Mouse (Mus musculus): Measurements from ENCODE around the gene Pym1. TPM values are rescaled to one million over a fixed set of nuclear protein-coding genes. Genes with fewer than 3 reads are reported as not detected.
"Not testable (repeated sequence)": the region's sequence is repeated elsewhere in the genome, so short reads cannot be mapped to it uniquely, and the experiment has no call there.

Gene Pym1
- total RNA-seq (2021): 1 to 10 TPM; 6.8 to 8.6 TPM

DNA sequence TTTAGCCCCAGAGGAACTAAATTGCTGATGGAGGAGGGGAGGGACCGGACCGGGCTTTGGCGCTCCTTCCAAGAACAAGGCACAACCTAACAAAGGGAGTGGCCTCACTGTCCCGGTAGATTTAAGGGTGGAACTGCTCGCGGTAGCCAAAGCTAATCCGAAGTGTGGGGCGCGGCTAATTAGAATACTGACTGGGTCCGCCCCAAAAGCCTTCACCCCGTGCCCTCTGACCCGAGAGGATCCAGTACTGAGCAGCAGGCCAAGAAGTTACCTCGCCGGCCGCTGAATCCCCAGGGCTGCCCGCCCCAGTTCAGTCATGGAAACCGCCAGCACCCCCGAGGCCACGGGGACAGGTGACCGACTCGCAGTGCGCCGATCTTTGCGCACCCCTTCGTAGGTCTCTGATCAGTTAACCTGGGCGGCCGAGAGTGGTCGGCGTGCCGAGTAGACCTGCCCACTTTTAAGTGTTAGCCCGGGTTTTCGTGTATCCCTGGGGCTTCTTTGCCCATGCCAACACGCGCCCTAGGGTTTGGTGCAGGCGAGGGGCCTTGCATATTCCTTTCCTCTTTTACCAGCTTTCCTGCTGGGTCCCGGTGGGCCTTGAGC lies at the start of gene Pym1:
Pym1 (plus strand) TSS at position 244 of the 606 bp plus-strand sequence.
- intact Hi-C loops (cut with DNase I): loop anchor here (1.0 to 2.0 kb wide), 2 partner anchors 31 to 58 kb away; no protein-coding TSS in a partner anchor

DNA sequence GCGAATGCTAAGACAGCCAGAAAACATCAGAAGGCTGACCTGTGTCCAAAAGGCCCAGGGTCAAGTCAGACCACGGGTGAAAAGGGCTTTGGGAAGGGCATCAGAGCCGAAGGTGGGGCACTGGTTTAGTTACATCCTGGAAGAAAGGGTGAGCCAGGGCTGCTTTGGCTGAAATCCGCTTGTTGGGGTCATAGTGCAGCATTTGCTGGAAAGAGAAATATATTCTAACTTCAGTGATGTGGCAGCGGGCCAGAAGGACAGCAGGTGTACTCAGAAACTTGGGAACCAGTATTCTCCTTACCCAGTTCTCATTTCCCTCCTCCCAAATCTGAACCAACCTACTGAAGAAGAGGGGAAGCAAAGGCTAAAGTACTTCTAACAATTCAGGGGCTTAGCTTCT lies 48.7 kb upstream of the Pym1 start:
- DNase-seq (ENCODE audit: low spot score): no peak
- intact Hi-C loops (cut with DNase I): no loop called here

More for the DNA sequence above, at the start of gene Pym1:
- peak; percentile 78 for DNase-seq (ENCODE audit: low spot score)

DNA sequence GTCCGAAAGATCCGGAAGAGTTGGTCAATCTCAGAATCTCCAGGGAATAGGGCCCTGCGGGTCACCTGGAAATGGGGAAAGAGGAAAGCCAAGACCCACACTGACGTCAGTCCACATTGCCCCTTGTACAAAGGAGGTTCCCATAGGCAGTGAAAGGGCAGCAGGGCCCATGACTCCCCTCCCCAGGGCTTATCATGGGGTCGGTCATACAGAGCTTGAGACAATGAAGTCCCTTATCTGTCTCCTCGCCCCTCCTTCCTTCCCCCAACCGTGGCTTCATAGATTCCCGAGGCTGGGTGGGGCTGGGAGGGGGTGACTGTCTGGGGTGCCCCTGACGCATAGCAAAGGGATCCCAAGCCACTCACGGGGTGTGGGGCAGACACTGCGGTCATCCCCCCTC lies 48.1 kb upstream of the Pym1 start:
- intact Hi-C loops (cut with DNase I): no loop called here
- DNase-seq (ENCODE audit: low spot score): no peak

DNA sequence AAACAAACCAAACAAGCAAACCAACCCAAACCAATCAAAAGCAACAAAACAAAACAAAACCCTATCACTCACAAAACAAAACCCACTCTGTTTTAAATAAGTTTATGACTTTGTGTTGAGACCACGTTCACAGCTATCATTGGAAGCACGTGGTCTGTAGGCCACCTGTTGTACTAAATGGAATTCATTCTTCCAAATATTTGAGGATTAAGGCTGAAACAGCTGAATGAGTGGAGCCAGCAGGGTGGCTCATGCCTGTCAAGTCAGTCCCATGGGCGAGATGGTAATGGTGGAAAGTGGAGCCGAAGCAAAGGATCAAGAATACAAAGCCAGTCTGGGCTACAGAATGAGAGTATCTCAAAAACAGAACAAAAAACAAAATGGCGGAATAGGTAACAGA lies 47.0 kb upstream of the Pym1 start:
- intact Hi-C loops (cut with DNase I): no loop called here
- DNase-seq (ENCODE audit: low spot score): no peak

DNA sequence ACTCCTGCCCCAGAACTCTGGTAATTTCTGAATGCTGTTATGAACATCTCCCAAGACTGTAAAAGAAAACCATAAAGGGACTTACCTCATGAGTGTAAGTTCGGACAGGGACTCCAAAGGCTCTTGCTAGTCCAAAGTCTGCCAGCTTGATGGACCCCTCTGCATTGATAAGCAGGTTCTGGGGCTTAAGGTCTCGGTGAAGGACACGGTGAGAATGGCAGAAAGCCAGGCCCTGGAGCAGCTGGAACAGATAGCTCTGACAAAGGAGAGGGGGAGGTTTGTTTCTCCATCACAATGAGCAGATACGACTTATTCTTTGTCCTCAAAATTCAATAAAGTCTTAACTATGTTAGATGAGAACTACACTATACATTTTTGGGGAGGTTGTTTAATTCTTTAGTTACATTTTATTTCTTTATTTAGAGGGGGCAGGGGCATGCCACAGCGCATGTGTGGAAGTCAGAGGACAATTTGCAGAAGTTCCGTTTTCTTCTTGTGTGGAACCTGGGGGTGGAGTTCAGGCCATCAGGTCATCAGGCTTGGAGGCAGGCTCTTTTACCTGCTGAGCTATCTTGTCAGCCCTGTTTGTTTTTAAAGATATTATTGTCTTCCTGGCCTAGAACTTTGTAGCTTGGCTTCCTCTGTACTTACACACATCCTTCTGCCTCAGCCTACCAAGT lies 45.2 kb upstream of the Pym1 start:
- DNase-seq (ENCODE audit: low spot score): no peak
- intact Hi-C loops (cut with DNase I): no loop called here

DNA sequence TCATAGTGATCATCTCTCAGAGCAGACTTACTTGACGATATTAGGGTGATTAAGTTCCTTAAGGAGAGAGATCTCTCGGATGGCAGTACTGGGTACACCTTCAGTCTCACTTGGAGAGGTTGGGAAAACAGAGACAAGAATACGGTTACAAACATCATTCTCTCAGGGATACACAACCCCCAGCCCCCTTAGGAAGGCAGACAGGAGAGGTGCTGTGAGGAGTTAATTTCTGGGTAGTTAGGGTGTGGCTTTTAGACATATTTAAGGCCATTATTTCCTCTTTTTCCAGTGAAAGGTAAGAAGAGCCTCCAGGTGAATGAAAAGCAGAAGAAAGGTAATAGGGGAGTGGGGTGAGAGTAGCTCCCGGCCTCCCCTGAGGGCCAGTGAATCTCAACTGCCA lies 43.8 kb upstream of the Pym1 start, which contains the start of gene Pmel:
Pmel (plus strand) TSS at position 301 of the 400 bp plus-strand sequence.
- intact Hi-C loops (cut with DNase I): no loop called here
- no peak for DNase-seq (ENCODE audit: low spot score)

DNA sequence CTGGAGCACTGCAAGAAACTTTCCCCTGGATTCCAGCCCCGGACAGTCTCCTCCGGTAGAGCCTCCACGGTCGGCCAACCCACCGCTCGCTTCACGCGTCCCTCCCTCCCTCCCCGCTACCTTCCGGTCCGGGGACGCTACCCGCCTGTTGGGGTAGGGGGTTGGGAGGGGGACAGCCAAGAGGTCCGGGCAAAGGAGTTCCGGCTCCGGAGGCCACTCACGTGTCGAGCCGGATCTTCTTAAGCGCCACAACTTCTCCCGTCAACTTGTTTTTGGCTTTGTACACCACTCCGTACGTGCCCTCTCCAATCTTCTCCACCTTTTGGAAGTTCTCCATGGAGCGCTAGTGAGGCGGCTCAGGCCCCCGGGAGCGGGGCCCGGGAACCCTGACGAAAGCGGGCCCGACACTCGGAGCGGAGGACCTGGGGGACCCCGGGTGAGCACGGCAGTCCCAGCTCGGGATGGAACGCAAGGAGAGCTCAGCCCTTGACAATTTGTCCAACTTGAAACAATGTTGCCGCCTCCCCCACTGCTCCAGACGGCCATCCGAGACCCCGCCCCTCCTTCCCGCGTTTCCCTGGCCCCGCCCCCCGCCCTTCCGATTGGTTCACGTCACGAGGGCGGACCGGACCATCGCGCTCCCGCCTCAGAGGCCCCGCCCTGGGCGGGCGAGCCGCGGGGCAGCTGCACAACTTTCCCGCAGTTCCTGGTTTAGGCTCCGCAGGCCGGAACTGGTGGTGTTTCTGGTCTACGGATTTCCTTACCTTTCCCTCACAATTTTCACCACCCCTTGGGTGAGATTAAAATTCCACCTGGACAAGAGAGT lies 43.0 kb upstream of the Pym1 start, which contains the start of gene Cdk2:
Cdk2 (minus strand) TSS at position 541 of the 826 bp plus-strand sequence.
- intact Hi-C loops (cut with DNase I): no loop called here
- DNase-seq (ENCODE audit: low spot score): peak; percentile 86

DNA sequence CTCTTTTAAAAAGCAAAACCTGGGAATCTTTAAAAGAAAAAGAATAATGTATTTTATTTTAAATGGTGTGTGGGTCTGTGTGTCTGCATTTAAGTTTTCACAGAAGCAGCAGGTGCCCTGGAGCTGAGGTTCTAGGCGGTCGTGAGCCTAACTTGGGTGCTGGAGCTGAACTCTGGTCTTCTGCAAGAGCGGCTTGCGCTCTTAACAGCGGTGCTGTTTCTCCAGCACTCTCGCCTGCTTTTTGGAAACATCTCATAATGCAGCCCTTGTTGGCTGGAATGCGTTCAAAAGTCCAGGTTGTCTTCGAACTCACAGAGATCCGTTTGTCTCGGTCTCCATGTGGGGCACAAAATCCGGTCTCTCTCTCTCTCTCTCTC lies 42.4 kb upstream of the Pym1 start:
- no peak for DNase-seq (ENCODE audit: low spot score)
- intact Hi-C loops (cut with DNase I): no loop called here

DNA sequence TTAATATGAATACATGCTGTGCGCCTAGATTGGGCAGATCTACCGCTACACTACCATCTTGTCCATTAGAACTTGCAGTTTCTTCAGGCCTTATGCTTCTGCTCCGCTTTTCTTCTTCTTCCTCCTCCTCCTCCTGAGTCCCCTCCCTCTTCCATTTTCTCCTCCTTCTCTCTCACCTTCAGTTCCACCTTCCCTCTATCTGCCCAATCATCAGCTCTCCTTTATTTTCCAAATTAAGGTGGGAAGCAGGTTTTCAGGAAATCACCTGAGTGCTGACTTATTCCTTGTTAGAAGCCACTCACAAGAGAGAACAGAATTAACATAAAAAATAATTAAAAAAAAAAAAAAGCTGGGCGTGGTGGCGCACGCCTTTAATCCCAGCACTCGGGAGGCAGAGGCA lies 36.4 kb upstream of the Pym1 start:
- intact Hi-C loops (cut with DNase I); DNase-seq (ENCODE audit: low spot score): not testable (repeated sequence)

DNA sequence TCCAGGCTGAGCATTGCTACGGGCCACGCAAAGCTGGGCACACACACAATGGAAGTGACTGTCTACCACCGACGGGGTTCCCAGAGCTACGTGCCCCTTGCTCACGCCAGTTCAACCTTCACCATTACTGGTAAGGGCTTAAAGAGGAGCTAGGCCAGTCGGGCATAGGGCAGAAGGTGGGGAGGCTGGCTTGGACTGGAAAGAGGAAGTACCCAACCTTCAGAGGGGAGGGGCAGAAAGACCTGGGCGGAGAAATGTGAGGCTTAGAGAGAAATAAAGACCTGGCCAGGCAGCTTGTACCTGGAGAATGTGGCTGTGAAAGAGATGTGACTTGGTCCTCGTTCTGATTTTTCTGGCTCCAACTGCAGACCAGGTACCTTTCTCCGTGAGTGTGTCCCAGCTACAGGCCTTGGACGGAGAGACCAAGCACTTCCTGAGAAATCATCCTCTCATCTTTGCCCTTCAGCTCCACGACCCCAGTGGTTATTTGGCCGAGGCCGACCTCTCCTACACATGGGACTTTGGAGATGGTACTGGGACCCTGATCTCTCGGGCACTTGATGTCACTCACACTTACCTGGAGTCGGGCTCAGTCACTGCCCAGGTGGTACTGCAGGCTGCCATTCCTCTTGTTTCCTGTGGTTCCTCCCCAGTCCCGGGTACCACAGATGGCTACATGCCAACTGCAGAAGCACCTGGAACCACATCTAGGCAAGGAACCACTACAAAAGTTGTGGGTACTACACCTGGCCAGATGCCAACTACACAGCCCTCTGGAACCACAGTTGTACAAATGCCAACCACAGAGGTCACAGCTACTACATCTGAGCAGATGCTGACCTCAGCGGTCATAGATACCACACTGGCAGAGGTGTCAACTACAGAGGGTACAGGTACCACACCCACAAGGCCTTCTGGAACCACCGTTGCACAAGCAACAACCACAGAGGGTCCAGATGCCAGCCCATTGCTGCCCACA lies 31.8 kb upstream of the Pym1 start:
- DNase-seq (ENCODE audit: low spot score): no peak
- intact Hi-C loops (cut with DNase I): no loop called here

DNA sequence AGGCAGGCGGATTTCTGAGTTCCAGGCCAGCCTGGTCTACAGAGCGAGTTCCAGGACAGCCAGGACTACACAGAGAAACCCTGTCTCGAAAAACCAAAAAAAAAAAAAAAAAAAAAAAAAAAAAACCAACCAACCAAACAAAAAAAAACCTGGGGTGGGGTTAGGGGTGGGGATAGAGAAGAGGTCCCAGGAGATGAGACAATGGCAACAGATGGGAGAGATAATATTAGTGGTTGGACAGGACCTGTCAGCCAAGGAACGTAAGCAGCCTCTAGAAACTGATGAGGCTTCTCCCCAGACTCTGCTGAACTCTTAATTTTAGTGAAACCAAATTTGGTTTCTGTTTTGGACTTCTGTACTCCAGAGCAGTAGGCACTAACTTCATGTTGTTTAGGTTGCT lies 22.2 kb upstream of the Pym1 start:
- intact Hi-C loops (cut with DNase I); DNase-seq (ENCODE audit: low spot score): not testable (repeated sequence)

DNA sequence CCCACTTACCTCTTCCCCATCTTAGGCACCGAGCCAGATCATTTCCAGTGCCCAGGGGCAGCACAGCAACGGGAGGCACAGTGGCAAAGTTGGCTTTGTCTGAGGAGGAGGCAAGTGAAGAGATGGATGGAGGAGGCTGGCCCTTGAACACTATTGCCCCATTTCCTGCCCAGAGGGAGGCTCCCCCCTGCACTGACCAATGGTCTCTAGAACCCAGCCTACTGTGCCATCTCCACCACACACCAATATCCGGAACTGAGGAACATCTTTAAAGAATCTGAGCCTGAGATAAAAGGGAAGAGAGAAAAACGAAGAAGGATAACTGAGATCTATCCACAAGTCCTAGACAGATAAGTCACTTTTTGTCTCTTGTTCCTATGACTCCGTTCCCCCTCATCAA lies 19.6 kb upstream of the Pym1 start:
- intact Hi-C loops (cut with DNase I): no loop called here
- DNase-seq (ENCODE audit: low spot score): no peak

DNA sequence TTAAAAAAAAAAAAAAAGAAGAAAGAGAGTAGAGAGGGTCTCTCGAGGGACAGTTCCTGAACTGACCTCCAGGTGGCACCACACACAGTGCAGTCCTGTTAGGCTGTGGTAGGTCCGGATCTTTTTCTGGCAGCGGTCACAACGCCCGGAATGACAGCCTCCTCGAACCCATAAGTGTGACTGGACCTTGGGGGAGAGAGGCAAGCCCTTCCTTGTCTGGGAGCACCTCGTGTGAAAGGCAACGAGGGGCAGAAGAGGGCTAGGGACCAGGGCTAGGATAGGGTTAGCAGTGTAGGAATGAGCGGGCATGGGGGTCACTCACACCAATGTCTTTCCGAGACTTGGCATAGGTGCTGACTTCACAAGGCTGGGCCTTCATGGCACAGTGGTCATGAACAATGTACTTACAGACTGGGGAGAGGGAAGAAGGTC lies 16.7 kb upstream of the Pym1 start:
- intact Hi-C loops (cut with DNase I): loop anchor here (1.0 kb wide), 1 partner anchor 164 kb away; no protein-coding TSS in a partner anchor
- peak; percentile 36 for DNase-seq (ENCODE audit: low spot score)

DNA sequence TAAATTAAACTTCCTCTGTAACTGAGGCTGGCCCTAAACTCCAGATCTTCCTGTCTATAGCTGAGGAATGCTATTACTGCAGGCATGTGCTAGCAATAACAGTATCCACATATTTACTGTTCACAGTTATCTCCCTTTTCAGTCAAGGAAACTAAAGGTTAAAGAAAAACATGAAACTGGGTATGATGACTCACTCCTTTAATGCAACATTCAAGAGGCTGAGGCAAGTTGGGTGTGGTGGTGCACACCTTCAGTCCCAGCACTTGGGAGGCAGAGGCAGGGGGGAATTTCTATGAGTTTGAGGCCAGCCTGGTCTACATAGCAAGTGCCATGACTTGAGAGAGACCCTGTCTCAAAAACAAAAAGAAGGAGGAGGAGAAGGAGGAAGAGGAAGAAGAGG lies 15.7 kb upstream of the Pym1 start:
- intact Hi-C loops (cut with DNase I): loop anchor here (1.0 kb wide), 1 partner anchor 163 kb away; no protein-coding TSS in a partner anchor
- DNase-seq (ENCODE audit: low spot score): no peak

DNA sequence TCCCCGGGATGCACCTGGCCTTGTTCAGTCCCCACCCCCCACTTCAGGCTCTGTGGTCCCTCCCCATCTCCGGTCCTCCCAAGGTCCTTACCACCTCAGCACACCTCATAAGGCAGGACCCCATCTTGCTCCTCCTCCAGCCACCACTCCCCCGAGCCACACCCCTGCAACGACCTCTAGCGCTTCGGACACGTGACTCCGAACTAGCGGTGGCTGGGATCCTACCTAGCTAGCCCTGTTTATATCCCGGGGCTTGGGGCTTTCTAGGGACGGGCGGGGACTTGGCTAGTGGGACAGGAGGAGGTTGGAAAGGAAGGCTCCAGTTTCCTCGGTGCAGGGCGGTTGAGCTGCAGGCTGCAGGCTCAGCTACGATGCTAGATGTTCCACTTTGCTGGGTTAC lies 10.3 kb upstream of the Pym1 start:
- intact Hi-C loops (cut with DNase I): no loop called here
- no peak for DNase-seq (ENCODE audit: low spot score)

DNA sequence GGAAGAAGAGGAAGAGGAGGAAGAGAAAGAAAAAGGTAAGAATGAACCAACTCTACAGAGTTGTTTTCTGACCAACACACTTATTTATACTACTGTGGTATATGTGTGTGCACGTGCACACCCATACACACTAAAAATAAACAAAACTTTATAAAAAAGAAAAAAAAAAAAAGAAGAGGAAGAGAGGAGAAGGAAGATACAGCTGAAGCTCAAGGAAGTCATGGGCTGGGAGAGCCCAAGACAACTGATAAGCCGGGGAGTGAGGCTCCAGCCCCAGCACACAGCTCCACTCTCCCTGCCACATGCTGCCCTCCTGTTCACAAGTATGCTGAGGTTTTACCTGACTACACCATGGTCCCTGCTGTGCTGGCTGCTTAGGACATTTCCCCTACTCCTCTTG lies 7.4 kb upstream of the Pym1 start:
- DNase-seq (ENCODE audit: low spot score): no peak
- intact Hi-C loops (cut with DNase I): no loop called here

DNA sequence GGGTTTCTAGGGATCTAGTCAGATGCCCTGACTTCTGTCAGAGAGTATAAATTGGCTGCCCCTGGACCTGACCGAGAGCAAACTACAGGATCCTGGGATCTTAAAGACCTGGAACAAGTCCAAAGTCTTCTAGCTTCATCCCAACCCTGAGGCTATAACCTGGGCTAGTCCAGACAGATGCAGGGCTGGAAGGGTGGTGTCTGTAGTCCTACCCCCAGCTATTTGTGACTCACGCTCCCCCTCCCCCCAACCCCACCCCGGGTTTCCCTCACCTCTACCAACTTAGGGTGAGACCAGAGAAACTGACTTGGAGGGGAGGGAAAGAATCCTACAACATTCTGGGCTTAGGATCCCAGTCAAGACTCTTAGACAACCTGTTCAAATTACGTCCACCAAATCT lies 5.1 kb upstream of the Pym1 start:
- DNase-seq (ENCODE audit: low spot score): no peak
- intact Hi-C loops (cut with DNase I): no loop called here

DNA sequence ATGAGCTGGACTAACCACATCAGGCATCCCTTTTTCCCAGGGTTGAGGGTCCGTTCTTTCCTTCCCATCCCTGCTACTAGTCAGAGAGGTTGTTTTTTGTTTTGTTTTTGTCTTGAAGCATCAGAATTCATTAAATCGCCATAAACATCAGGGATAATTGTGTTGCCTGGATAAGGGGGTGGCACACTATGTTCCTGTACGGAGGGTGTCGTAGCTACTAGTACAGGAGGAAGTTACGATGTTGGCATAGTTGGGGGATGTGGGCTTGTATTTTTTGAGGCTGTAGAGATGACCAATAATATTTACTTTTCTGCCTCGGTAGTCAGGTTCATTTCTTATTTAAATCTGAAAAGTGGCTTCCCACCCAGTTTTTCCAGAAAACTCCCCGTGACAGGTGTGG lies 4.5 kb upstream of the Pym1 start:
- intact Hi-C loops (cut with DNase I): no loop called here
- no peak for DNase-seq (ENCODE audit: low spot score)

DNA sequence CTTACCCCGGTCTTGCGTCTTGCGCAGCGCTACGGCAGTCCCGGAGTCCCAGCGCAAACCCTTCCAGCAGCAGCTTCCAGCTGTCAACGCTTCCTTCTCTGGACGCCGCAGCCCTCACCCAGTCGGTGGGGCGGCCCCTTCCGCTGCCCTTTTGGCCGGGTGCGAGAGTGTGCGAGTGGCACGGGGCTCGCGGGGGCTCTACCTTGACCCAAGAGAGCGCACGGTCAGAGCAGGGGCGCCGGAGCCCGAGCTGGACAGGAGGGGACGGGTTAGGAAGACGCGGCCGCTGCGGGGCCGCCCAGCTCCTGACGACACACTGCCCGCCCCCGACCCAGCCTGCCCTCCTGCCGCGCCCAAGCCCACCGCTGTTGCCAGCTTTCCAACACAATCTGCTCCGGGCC lies 3.9 kb upstream of the Pym1 start:
- DNase-seq (ENCODE audit: low spot score): peak; percentile 56
- intact Hi-C loops (cut with DNase I): no loop called here

DNA sequence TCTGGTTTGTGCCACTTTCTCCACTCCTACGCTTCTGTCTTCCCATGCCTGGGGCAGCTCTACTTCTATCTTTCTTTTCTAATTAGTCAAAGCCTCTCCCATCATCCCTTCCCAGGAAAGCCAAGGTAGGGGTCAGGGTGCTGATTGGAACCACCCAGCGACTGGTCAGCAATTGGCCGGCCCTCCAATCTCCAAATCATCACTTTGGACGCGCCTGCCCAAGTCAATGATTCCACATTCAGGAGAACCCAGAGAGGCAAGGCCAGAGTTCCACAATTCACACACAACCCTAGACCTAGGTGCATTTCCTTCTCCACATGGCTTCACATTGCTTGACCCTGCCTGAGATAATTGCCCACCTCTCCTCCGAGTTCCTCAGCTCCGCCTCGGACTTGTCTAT lies 3.5 kb upstream of the Pym1 start:
- intact Hi-C loops (cut with DNase I): no loop called here

More for the DNA sequence above, 3.5 kb upstream of the Pym1 start:
- no peak for DNase-seq (ENCODE audit: low spot score)

Data from heart, postnatal 25 days (tissue).